Mouse (Mus musculus) cerebellum, postnatal 10 days (tissue): ENCODE measurements around the gene Gm17555.
"Not testable (repeated sequence)": the region's sequence is repeated elsewhere in the genome, so short reads cannot be mapped to it uniquely, and the experiment has no call there.

Source experiments
- DNase-seq, 2 experiments: peaks; one replicate each; pipeline ENCODE4 v3.0.0; 2021; ENCODE audit warnings: mixed read lengths in 2 of 2

The Gm17555 gene

GRCm38 (mm10) chr2:126214800-126215199, at the start of gene Gm17555:
Gm17555 (plus strand) TSS chr2:126215100.
- not testable (repeated sequence) for DNase-seq

- DNase-seq = no peak
Observed at GRCm38 (mm10) chr2:126165277-126166018, 49.5 kb upstream of the Gm17555 start.

GRCm38 (mm10) chr2:126166335-126166734, 48.6 kb upstream of the Gm17555 start:
- peak in 1 of 2 experiments; percentile 17 for DNase-seq

GRCm38 (mm10) chr2:126166848-126167617, 47.9 kb upstream of the Gm17555 start:
- peak; percentile 61 to 64 for DNase-seq

GRCm38 (mm10) chr2:126171427-126171826, 43.5 kb upstream of the Gm17555 start:
- DNase-seq = no peak

- DNase-seq = peak in 1 of 2 experiments; percentile 3
Observed at GRCm38 (mm10) chr2:126191306-126191705, 23.6 kb upstream of the Gm17555 start.

GRCm38 (mm10) chr2:126192129-126192528, 22.8 kb upstream of the Gm17555 start:
- no peak for DNase-seq

GRCm38 (mm10) chr2:126195631-126196356, 19.1 kb upstream of the Gm17555 start:
- DNase-seq = no peak

GRCm38 (mm10) chr2:126198971-126199370, 15.9 kb upstream of the Gm17555 start:
- DNase-seq = no peak

GRCm38 (mm10) chr2:126211011-126211680, 3.8 kb upstream of the Gm17555 start:
- no peak for DNase-seq

- DNase-seq = peak; percentile 77 to 82
Observed at GRCm38 (mm10) chr2:126227581-126227980, 12.7 kb downstream of the Gm17555 start.

- DNase-seq = no peak
Observed at GRCm38 (mm10) chr2:126231731-126232130, 16.8 kb downstream of the Gm17555 start.

- peak; percentile 66 to 73 for DNase-seq
Observed at GRCm38 (mm10) chr2:126236905-126237304, 22.0 kb downstream of the Gm17555 start.

- peak; percentile 61 to 66 for DNase-seq
Observed at GRCm38 (mm10) chr2:126245446-126245845, 30.5 kb downstream of the Gm17555 start.

- DNase-seq = no peak
Observed at GRCm38 (mm10) chr2:126248536-126248935, 33.6 kb downstream of the Gm17555 start.

- DNase-seq = no peak
Observed at GRCm38 (mm10) chr2:126252211-126252610, 37.3 kb downstream of the Gm17555 start.
